Mouse (Mus musculus): ENCODE results near the gene Gm29427.

Gene Gm29427

DNA sequence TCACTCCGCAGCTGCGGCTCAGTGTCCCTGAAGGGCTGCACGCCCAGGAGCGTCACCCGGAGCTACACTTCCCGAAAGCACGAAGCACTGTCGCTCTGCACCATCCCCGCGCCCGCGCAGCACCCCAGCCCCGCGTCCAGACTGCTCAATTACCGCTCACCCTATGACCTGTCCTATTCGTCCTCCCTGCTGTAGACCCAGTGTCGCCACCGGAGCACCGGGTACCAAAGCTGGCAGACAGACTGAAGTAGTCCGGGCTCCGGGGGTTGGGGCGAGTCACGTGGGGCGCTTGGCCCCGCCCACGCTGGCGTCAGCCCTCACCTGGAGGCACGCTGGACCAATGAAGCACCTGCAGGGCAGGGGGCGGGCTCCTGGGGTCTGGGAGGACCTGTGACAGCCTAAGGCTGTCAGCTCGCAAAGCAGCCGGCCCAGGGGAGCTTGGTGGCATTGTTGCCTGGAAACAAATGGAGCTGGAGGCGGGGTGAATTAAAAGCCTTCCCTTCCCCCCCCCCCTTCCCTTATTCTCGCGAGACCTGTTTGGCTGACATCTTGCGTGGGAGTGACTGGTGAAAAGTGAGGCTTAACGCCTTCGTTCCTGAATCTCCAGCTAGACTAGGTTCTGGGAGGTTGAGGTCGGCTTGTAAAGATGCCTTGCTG lies at the start of gene Gm29427:
Gene Gm29427 (minus strand): TSS at position 239 of the 657 bp plus-strand sequence.
- DNase-seq: peak; percentile 95

GRCm38 (mm10) chr1:130764027-130764461 lies 48.4 kb upstream of the Gm29427 start:
- no peak for DNase-seq

- no peak for DNase-seq
Observed at GRCm38 (mm10) chr1:130762045-130762760, 46.6 kb upstream of the Gm29427 start.

- no peak for DNase-seq
Observed at GRCm38 (mm10) chr1:130761597-130761996, 46.0 kb upstream of the Gm29427 start.

DNA sequence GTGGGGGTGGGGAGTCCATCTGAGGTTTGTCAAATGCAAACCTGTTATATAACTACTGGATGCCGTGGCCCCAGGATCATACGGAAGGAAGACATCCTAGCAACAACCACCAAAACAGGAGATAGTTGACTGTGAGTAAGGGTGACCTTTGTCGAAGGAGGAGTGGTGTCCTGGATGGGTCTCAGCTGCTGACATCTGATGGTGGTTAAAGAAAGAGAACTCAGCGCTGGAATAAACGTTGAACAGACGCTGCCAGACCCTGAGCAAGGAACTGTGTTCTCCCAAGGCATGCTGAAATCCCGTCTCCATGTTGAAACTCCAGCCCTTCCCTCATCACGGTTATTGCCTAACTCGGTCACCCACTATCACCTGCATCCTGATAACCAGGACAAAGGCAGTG lies 44.1 kb upstream of the Gm29427 start:
- no peak for DNase-seq

DNA sequence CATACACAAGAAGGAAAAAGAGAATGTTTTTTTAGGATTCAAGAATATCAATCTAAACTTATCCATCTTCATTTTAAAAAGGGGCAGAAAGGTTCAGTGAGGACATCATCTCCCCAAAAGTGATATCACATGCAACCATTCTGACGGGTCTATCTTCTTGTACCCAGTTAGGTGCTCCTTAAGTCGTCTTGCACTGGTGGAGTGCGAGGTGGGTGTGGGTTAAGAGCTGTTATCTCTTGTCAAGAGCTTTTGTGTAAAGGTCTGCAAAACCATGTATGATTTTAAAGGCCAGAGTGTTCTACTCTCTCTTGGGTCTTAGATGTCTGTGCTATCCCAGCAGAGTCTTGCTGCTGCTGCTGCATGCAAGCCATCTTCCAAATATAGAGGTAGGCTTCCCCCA lies 31.2 kb upstream of the Gm29427 start:
- DNase-seq: no peak

- DNase-seq: no peak
Observed at GRCm38 (mm10) chr1:130745591-130745990, 30.0 kb upstream of the Gm29427 start.

DNA sequence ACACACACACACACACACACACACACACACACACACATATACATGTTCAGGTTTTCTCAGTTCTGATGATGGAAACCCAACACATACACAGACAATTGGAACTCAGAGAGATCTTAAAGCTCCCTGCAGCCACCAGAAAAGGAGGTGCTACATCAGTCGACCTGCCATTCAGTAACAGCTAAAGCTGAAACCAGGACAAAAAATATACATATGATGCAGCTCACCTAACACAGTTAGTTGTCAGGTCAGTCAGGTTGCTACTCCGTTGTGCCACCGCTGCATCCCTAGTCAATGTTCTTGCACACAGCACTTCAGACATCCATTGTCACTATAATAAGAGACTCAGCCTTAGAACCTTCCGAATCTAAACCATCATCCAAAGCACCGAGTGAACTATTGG lies 29.4 kb upstream of the Gm29427 start:
- no peak for DNase-seq

GRCm38 (mm10) chr1:130744217-130744616 lies 28.6 kb upstream of the Gm29427 start:
- DNase-seq: no peak

DNA sequence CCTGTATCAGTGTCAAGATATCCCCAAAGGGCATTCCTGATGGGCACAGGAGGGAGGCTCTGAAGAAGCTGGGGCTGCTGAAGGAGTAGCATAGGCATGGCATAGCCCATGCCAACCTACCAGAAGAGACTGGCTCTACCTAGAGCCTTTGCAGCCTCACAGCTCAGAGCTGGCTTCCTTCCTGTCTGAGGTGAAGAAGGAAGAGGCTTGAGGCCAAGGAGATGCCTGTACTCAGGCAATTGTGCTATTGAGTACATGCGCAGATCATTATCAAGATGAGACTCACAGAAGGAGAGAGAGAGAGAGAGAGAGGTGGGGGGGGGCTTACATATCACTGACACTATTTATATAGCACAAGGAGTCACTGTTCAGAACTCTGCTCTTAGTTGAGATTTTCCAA lies 28.2 kb upstream of the Gm29427 start:
- DNase-seq: no peak

DNA sequence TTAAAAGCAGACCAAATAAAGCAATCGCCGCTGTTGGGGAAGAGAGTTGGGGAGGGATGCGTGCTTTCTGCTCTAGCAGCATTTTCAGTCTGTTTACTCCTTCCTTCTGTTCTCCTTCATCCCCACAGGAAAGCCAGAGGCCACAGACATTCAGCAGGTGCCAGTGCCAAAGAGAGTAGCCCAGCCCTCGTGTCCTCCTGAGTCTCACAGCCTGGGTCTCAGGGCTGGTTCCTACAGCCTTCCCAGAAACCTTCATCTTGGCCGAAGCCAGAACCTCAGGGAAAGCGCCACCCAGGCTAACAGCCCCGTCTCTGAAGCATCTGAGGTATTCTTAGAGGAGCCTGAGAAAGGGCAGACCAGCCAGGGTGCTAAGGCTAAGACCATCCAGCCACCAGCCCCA lies 26.6 kb upstream of the Gm29427 start:
- no peak for DNase-seq

DNA sequence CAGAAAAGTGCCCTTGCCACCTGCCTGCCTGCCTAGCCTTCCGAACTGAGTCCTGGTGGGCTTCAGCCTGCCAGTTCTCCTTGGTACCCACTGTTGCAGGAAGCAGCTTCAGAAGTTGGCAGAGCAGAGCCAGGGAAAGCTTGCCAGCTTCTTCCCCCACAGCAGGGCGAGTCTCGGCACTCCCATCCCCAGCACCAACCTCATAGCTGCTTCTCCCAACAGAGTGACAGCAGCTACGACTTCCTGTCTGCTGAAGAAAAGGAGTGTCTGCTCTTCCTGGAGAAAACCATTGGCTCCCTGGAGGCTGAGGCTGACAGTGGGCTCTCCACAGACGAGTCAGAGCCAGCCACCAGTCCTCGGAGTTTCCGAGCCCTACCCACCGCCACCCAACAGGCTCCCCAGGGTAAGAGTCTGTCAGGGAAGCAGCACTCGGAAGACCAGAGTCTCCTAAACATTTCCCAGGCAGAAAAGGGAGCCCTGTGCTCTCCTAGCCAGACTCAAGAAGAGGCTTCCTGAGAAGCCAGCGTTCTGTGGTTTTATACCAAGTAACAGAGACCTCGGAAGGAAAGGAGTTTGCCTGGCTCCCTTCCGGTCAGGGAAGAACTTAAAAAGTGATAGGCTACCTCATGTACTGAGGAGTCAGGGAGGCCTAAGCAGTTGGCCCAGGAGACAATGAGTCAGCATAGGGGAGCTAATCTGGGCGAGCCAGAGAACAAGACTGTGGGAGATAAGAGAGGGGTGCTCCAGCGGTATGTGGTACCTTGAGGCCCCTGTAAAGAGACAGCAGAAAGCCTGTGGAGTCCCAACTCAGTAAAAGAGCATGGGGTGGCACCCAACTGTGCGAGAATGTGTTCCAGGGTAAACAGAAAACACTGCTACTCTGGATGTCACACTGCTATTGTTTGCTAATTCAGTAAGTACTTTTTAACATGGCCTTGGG lies 25.5 kb upstream of the Gm29427 start:
- DNase-seq: peak; percentile 70

- no peak for DNase-seq
Observed at GRCm38 (mm10) chr1:130740227-130740648, 24.6 kb upstream of the Gm29427 start.

DNA sequence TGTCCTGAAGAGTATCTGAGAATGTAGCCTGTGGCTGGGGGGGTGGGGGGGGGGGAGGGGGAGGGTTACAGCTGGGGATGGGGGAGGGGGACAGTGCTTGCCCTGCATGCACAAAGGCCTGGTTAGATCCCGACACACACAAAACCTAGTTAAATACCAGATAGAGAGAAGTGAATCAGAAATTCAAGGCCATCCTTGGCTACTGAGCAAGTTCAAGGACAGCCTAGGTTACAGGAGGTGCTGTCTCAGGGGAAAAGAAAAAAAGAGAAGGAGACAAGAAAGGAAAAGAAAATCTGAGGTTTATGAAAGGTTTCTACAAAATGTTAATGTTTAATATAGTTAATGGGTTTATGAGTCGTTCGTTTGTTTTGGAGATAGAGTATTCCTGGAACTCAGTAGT lies 24.0 kb upstream of the Gm29427 start:
- DNase-seq: no peak

DNA sequence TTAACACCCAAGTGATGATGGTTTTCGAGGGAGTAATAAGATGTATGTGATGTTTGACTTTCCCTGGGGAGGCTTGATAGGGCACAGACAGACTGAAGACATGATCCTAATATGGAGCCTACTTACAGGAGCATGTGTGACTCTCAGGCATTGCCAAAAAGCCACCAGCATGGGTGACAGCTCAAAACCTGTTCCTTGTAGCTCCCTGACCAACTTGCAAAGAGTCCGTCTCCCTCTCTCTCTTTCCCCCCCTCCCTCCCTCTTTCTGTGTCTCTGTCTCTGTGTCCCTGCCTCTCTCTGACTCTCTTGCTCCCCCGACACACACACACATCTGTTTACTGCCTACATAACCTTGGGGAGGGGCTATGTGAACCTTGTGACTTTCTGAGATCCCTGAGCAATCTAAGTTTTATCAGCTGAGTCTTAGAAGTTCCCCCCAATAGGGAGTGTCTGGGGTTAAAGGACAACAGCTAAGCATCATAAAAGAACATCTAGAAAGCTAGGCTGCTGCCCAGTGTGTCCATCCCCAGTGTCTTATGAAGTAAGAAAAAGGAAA lies 23.0 kb upstream of the Gm29427 start:
- no peak for DNase-seq

DNA sequence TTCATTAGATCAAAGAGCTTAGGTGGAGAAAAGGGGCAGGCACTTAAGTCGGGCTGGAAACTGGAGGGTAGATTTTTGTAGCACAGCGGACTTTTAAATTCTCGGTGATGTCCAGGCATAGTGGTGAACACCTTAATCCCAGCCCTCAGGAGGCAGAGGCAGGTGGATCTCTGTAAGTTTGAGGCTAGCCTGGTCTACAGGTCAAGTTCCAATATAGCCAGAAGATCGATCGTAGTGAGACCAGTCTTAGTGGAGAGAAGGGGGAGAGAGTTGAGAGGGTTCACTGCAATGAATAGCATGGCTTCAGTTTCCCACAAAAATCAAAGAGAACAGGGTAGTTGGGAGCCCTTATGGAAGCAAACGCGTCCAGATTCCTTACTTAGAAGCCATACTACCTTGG lies 22.3 kb upstream of the Gm29427 start:
- DNase-seq: no peak

- no peak for DNase-seq
Observed at GRCm38 (mm10) chr1:130737411-130737881, 21.8 kb upstream of the Gm29427 start.

DNA sequence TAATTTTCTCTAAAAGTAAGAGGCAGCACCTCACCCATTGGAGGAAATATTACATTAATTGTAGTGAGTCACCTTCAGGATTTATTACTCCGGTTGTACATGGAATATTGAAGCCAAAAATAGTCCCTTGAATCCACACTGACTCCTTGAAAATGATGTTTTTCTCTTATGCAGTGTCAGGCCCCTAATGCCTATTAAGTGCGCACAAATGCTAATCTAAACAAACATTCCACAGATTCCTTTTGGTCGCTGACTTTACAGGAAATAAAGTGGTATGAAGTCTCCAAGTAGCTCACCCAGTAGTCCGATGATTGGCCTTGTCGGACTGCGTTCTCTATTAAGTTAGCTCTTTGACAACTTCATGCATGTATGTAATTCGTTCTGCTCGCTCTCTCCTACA lies 19.3 kb upstream of the Gm29427 start:
- no peak for DNase-seq

- DNase-seq: no peak
Observed at GRCm38 (mm10) chr1:130734452-130734851, 18.9 kb upstream of the Gm29427 start.

DNA sequence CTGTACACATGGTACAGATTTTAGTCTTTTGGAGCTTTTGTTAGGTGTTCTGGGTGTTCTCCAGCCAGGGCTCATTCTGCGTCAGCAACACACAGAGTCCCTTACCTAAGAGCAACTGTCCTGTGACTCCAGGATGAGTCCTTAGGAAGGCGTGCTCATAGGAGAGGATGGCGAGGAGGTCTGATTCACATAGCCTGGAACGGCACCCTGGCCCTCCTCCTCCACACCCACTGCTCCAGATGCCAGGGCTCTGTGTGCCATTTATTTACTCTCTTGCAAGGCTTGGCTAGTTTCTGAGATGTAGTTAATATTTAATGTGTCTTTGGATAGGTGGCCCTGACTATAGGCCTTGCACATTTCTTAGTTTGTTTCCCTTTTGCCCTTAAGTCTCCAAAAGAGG lies 18.1 kb upstream of the Gm29427 start:
- no peak for DNase-seq

- no peak for DNase-seq
Observed at GRCm38 (mm10) chr1:130732706-130733658, 17.4 kb upstream of the Gm29427 start.

All from layer of hippocampus, adult 9-11 months (tissue).